ENCODE assay signal across 17 mouse cellular contexts in genomic region chr12:29642915-29643314, GRCm38 (mm10).
DNase-seq lines count a peak whose midpoint lies in the region; ATAC-seq and TF ChIP-seq lines count a peak whose summit lies in the region.
"Had no signal": no experiment of that assay in that cellular context is flagged by ENCODE, and none has a peak within 500 bp of the region (broad histone marks: within the 10 kb centered on the region; RNA-seq: fewer than 3 reads in every experiment).

No protein-coding gene starts in this region.

- no peak for TF ChIP-seq EP300 in heart, adult 2 months (IDR thresholded peaks at IDR 0.05; ENCODE audit: insufficient read depth, low read depth, low read length)

- no peaks in the 10 kb centered on the region for H3K79me2 ChIP-seq in heart, adult 2 months (replicated peaks; ENCODE audit: control insufficient read depth, insufficient read depth, low read length)

- H3K9me3 ChIP-seq in forebrain, embryonic 13.5 days (replicated peaks): no peaks in the 10 kb centered on the region
- no peaks in the 10 kb centered on the region for H3K9me3 ChIP-seq in hindbrain, embryonic 15.5 days
- no peaks in the 10 kb centered on the region for H3K9me3 ChIP-seq in midbrain, embryonic 16.5 days (replicated peaks; ENCODE audit: control insufficient read depth, low read length, poor library complexity, severe bottlenecking)
- H3K9me3 ChIP-seq: embryonic facial prominence, embryonic 15.5 days; stomach, embryonic 15.5 days had no signal

- no peak overlapping the region for H3K9ac ChIP-seq in heart, adult 2 months (ENCODE audit: low read depth, low read length)
- 0 out of 2 replicates have a peak overlapping the region, but pooled peaks have one; percentile 40 for H3K9ac ChIP-seq in forebrain, embryonic 13.5 days
- H3K9ac ChIP-seq in hindbrain, embryonic 15.5 days: no peak overlapping the region
- H3K9ac ChIP-seq in midbrain, embryonic 16.5 days (ENCODE audit: low read depth, low read length): peak overlapping the region; percentile 35; the same call in 1 of the 2 replicates
- H3K9ac ChIP-seq: embryonic facial prominence, embryonic 15.5 days; stomach, embryonic 15.5 days had no signal

- 41% methylated on average over 4 of the region's 4 CpGs for WGBS in heart, adult 2 months
- WGBS in forebrain, embryonic 13.5 days: 8% methylated on average over 4 of the region's 4 CpGs
- WGBS in hindbrain, embryonic 15.5 days: 12% methylated on average over 4 of the region's 4 CpGs
- WGBS in midbrain, embryonic 16.5 days: 6% methylated on average over 4 of the region's 4 CpGs

- no peak overlapping the region for H3K27ac ChIP-seq in heart, adult 2 months
- H3K27ac ChIP-seq in forebrain, embryonic 13.5 days: peak overlapping the region; percentile 87
- H3K27ac ChIP-seq in hindbrain, embryonic 15.5 days (replicated peaks): peak overlapping the region; percentile 80
- peak overlapping the region; percentile 78 for H3K27ac ChIP-seq in midbrain, embryonic 16.5 days (ENCODE audit: low read length)
- H3K27ac ChIP-seq: embryonic facial prominence, embryonic 15.5 days; stomach, embryonic 15.5 days had no signal

- H3K36me3 ChIP-seq in heart, adult 2 months (ENCODE audit: control insufficient read depth, insufficient read depth, low read length): no peaks in the 10 kb centered on the region
- H3K36me3 ChIP-seq in forebrain, embryonic 13.5 days (ENCODE audit: poor library complexity, severe bottlenecking): peaks cover 10% of the 10 kb centered on the region; the same call in 1 of the 2 replicates
- H3K36me3 ChIP-seq in hindbrain, embryonic 15.5 days: no peaks in the 10 kb centered on the region
- H3K36me3 ChIP-seq in midbrain, embryonic 16.5 days (ENCODE audit: control insufficient read depth, insufficient read depth, low read length): peaks cover 6% of the 10 kb centered on the region
- H3K36me3 ChIP-seq: embryonic facial prominence, embryonic 15.5 days; stomach, embryonic 15.5 days had no signal

- DNase-seq in heart, adult 11 months: peak; percentile 69
- DNase-seq in heart, adult 2 months: no peak
- DNase-seq in T-cell, adult 2 months (ENCODE audit: low spot score): no peak
- DNase-seq in layer of hippocampus, postnatal 25 days (ENCODE audit: extremely low spot score in 1 of 2, low spot score in 1 of 2): no peak
- DNase-seq: adrenal gland, postnatal 14 days; cerebellum, adult 9-10 months; gastrocnemius, postnatal 36 days; liver; lung, adult 2 months; lung, postnatal 4 days; thymus, postnatal 4 days had no signal

- TF ChIP-seq POLR2A in heart, adult 2 months (IDR thresholded peaks at IDR 0.05; ENCODE audit: insufficient read depth, low read depth, low read length): no peak

- H3K4me3 ChIP-seq in heart, adult 2 months: no peak overlapping the region
- no peak overlapping the region for H3K4me3 ChIP-seq in forebrain, embryonic 13.5 days
- H3K4me3 ChIP-seq in hindbrain, embryonic 15.5 days: no peak overlapping the region
- H3K4me3 ChIP-seq in midbrain, embryonic 16.5 days (ENCODE audit: low read depth, low read length): no peak overlapping the region
- H3K4me3 ChIP-seq: embryonic facial prominence, embryonic 15.5 days; stomach, embryonic 15.5 days had no signal

- no peaks in the 10 kb centered on the region for H3K27me3 ChIP-seq in heart, adult 2 months (ENCODE audit: control insufficient read depth, insufficient read depth, low read length)
- H3K27me3 ChIP-seq in forebrain, embryonic 13.5 days: no peaks in the 10 kb centered on the region
- H3K27me3 ChIP-seq in hindbrain, embryonic 15.5 days: no peaks in the 10 kb centered on the region
- H3K27me3 ChIP-seq in midbrain, embryonic 16.5 days (ENCODE audit: control insufficient read depth, insufficient read depth, low read depth, low read length): no peaks in the 10 kb centered on the region
- H3K27me3 ChIP-seq: embryonic facial prominence, embryonic 15.5 days; stomach, embryonic 15.5 days had no signal

- intact Hi-C loops in heart, adult 2 months (cut with DNase I): no loop called here

- H3K4me1 ChIP-seq in heart, adult 2 months (ENCODE audit: control insufficient read depth, insufficient read depth, low read length): no peaks in the 10 kb centered on the region
- H3K4me1 ChIP-seq in forebrain, embryonic 13.5 days: peaks cover 32% of the 10 kb centered on the region
- H3K4me1 ChIP-seq in hindbrain, embryonic 15.5 days (replicated peaks): peaks cover 25% of the 10 kb centered on the region
- peaks cover 15% of the 10 kb centered on the region for H3K4me1 ChIP-seq in midbrain, embryonic 16.5 days (ENCODE audit: control insufficient read depth, insufficient read depth, low read length)
- H3K4me1 ChIP-seq: embryonic facial prominence, embryonic 15.5 days; stomach, embryonic 15.5 days had no signal

- peak; percentile 54 for ATAC-seq in forebrain, embryonic 13.5 days
- ATAC-seq in hindbrain, embryonic 15.5 days (ENCODE audit: low FRiP score, low read depth): peak; percentile 39; the same call in 1 of the 2 replicates
- ATAC-seq in midbrain, embryonic 16.5 days: peak; percentile 40; the same call in 1 of the 2 replicates
- ATAC-seq in frontal cortex, adult (ENCODE audit: low TSS enrichment): no peak

- H3K4me2 ChIP-seq in forebrain, embryonic 13.5 days: no peak overlapping the region
- H3K4me2 ChIP-seq in hindbrain, embryonic 15.5 days: no peak overlapping the region
- H3K4me2 ChIP-seq in midbrain, embryonic 16.5 days (ENCODE audit: low read length): no peak overlapping the region
- H3K4me2 ChIP-seq: embryonic facial prominence, embryonic 15.5 days; stomach, embryonic 15.5 days had no signal

- TF ChIP-seq CTCF in heart, adult 2 months (IDR thresholded peaks at IDR 0.05): no peak

Comparison
In these comparisons a context has a peak if more than half of its experiments do, and no peak if none do; other contexts are left out.
1. H3K9ac ChIP-seq: peak in forebrain, embryonic 13.5 days (single experiment) and midbrain, embryonic 16.5 days (single experiment); none in heart, adult 2 months (single experiment) and hindbrain, embryonic 15.5 days (single experiment).